Mouse (Mus musculus) ES-E14 (cell line): ENCODE measurements at regions not wholly inside any gene's neighbourhood (a gene's known extent, or its start where the extent isn't known, plus 50 kb on each side); places are given as distances from the start of the nearest gene placed in this dataset.

Source experiments
- HCFC1 ChIP-seq: IDR thresholded peaks from 2 replicates; pipeline ENCODE4 v1.6.1; 2012; ENCODE audit warnings: low read length, inconsistent platforms, borderline replicate concordance; ENCODE audit not compliant: insufficient read depth
- MAFK ChIP-seq: IDR thresholded peaks from 2 replicates; pipeline ENCODE4 v1.6.1; 2014; ENCODE audit warnings: mild to moderate bottlenecking, low read depth, low read length, inconsistent platforms; ENCODE audit not compliant: insufficient read depth
- ZNF384 ChIP-seq: IDR thresholded peaks from 2 replicates; pipeline ENCODE4 v1.6.1; 2012; ENCODE audit warnings: low read depth, low read length, inconsistent platforms

DNA sequence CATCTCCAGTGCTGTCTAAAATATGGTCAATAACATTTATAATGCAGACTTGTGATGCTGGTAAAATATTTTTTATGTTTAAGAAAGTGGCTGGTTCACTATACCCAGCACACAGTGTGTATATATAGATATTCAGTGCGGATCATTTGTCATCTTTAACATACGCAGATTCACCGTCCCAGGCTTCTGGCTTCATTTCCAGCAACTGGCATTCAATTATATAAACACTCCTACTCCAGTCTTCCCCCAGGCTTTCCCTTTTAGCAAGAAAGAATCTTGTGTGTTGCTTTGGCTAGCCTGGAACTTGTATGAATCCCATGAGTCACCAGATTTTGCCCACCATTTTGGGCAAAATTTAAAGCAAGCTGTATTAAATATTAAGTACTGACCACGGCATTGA lies 260.8 kb upstream of the Stt3b start:
- TF ChIP-seq HCFC1 (no peak), MAFK (no peak), ZNF384 (no peak)
